Mouse (Mus musculus) left cerebral cortex, adult 8-10 months (tissue): Measurements from ENCODE around the gene Kdm5b. TPM values are rescaled to one million over a fixed set of nuclear protein-coding genes. Genes with fewer than 3 reads are reported as not detected.
"Not testable (repeated sequence)": the region's sequence is repeated elsewhere in the genome, so short reads cannot be mapped to it uniquely, and the experiment has no call there.

Experiments used
- DNase-seq, 2 experiments: peaks; one replicate each; pipeline ENCODE4 v3.0.0; 2022; ENCODE audit warnings: low spot score in 2 of 2
- total RNA-seq, 4 experiments: library from RNA; stranded (reverse); gene quantifications; 2 replicates each; pipeline ENCODE4 v1.2.4; 2022

The Kdm5b gene
- total RNA-seq = 10 to 100 TPM; 61.2 to 67.6 (median 63.5) TPM

GRCm38 (mm10) chr1:134559976-134560375, at the start of gene Kdm5b:
TSS of gene Kdm5b (plus strand) at chr1:134560171.
- DNase-seq = peak; percentile 73 to 85

DNA sequence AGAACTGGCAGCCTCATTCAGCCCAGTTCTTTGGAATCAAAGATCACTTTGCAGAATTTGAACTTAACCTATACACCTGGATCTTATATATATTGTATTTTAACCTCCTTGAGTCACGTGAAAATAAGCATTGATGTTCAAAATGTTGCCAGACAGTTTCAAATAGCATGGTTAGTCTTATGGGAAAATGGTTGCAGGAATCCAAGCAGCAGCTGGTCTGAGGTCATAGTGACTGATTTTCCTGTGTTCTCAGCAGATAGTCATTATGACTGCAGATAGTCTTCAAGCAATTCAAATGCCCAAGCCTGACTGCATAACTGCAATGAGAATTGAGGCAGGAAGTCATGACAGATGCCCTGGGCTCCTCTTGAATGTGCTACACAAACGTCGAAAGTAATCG, 47.8 kb upstream of the Kdm5b start:
- no peak for DNase-seq

- DNase-seq = no peak
These were observed 47.4 kb upstream of the Kdm5b start for GRCm38 (mm10) chr1:134512584-134512983.

- no peak for DNase-seq
These were observed 46.6 kb upstream of the Kdm5b start for GRCm38 (mm10) chr1:134513312-134513860.

DNA sequence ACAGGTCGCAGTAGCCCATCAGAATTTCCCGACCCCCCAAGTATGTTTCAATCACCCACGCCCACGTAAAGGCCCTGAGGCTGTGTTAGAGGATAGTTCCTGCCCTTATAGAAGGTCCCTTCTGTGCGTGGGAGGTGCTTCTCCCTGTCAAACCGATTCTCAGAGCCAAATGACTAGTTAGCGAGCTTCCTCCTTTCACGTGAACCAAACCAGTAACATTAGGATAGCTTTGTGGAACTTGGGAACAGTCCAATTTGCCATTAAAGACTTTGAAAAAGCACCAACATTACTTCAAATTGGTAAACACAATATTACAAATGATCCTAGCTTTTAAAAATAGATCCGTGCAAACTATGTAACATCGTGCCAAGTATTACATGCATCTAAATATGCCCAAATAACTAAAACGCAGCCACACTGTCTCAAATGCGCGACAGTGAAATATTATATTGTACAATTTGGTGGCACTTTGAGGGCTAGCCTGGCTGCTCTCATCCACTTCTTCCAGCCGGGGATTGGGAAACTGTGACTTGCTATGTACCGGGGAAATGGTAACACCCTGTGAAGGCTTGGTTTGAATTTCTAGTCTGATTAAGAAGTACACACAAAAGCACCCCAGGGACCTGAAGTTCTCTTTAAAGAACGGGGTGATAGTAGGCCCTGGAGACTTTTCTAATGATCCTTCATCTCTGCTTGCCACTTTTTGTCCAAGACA, 45.9 kb upstream of the Kdm5b start:
- DNase-seq = no peak

GRCm38 (mm10) chr1:134515891-134516290, 44.1 kb upstream of the Kdm5b start:
- no peak for DNase-seq

- no peak for DNase-seq
These were observed 43.3 kb upstream of the Kdm5b start for GRCm38 (mm10) chr1:134516491-134517198.

DNA sequence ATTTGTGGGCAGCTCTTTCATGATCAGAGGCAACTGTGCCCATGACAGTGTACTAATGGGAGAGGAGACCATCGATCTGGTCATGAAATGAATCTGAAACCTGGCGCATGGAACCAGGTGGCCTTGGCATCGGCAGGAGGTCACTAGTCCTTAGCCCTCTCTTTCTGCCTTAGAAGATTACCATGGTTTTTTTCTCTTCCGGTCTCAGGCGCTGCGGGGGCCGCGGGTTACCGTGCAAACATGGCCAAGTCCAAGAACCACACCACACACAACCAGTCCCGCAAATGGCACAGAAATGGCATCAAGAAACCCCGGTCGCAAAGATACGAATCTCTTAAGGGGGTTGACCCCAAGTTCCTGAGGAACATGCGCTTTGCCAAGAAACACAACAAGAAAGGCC, 42.1 kb upstream of the Kdm5b start:
- not testable (repeated sequence) for DNase-seq

- peak in 1 of 2 experiments; percentile 78 for DNase-seq
These were observed 41.3 kb upstream of the Kdm5b start for GRCm38 (mm10) chr1:134518677-134519076.

- DNase-seq = not testable (repeated sequence)
These were observed 40.8 kb upstream of the Kdm5b start for GRCm38 (mm10) chr1:134519201-134519600.

DNA sequence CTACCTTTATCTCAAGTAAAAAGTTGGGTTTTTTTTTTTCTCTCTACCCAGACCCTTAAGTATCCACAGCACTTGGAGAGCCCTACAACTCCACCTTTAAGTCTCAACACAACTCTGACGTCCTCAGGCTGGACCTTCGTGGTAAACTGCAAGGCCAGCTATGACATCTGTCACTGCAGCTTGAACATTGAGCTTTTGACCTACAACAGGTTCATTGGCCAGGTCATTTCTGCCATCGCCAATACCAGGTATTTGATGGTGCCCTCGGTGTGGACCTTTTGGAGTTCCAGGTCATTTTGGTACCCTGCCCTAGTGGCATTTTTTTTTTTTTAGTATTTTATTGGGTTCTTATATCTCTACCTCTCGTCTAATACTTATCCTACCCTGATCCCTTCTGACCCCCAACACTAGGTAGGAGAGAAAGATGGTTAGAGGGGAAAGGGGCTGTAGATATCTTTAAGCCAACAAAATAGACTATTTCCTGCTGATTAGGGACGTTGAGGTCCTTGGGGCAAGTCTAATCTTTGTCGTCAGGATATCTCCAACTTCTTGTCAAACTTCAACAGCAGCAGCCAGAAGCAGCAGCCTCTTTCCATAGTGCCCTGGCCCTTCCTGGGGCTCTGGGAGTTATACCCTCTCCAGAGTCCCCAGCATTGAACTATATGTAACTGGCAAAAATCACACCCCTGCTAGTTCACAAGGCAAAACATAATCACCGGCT, 39.8 kb upstream of the Kdm5b start:
- no peak for DNase-seq

DNA sequence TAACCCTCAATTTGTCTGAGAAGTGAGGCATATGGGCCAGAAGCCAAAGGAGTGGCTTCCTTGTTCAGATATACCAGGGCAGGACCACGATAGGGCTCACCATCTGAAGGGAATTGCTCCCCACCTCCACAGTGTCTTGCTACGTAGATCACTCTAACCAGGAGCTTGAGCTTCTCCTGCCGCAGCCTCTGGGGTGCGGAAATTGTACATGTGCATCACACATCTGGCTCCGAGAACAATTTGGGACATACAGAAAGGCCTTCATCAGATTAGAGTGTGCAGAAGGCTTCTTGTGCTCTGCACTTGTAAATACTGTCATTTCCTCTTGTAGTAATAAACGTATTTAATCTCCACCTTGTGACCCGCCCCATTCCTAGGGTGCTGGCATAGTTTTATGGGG, 38.8 kb upstream of the Kdm5b start:
- no peak for DNase-seq

DNA sequence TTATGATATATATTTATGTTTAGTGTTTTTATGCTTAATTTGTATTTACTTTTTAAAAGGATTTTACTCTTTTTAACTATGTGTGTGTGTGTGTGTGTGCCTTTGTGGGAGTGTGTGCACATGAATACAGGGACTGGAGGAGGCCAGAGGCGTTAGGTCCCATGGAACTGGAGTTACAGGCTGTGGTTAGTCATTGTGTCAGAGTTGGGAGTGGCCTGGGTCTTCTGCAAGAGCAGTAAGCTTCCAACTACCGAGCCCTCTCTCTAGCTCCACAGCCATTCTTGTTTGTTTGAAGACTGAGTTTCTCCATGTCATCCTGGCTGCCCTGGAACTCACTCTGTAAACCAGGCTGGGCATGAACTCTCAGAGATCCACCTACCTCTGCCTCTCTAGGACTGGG, 37.6 kb upstream of the Kdm5b start:
- no peak for DNase-seq

DNA sequence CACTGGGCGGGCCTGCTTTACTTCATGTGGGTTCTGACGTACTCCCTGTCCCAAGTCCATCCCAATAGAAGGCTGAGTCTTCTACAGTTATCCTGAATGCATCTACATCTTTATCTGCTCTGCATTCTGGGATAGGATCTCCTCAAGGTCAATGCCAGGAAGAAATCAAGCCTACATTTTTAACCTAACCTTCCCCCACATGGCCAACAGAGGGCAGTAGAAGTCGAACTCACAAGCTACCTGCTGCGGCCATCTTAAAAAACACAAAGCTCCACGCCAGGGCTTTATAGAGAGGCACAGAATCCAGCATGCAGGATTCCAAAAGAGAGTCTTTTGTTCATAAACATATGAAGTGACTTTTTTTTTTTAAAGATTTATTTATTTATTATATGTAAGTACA, 35.5 kb upstream of the Kdm5b start:
- no peak for DNase-seq

DNA sequence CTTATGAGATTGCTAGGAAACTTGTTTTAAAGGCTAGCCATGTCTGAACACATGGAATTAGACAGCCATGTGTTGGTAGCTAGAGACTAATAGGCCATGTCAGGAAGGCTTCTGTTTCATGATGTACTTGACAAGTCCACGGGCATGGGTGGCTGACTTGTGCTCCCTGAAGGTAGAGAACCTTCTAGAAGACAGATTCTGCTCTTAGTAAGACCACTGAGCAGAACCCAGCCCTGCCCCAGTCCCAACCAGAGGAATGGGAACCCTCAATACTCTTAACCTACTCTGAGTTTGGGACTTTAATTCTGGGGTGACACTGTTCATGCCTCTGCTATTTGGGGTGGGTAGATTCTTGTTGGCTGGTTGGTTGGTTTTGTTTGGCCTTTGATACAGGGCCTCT, 35.0 kb upstream of the Kdm5b start:
- no peak for DNase-seq

GRCm38 (mm10) chr1:134526752-134527151, 33.2 kb upstream of the Kdm5b start:
- DNase-seq = no peak

- peak in 1 of 2 experiments; percentile 56 for DNase-seq
These were observed 29.4 kb upstream of the Kdm5b start for GRCm38 (mm10) chr1:134530618-134531017.

GRCm38 (mm10) chr1:134533710-134534109, 26.3 kb upstream of the Kdm5b start:
- not testable (repeated sequence) for DNase-seq

- no peak for DNase-seq
These were observed 24.9 kb upstream of the Kdm5b start for GRCm38 (mm10) chr1:134535054-134535453.

- no peak for DNase-seq
These were observed 24.5 kb upstream of the Kdm5b start for GRCm38 (mm10) chr1:134535513-134535912.

DNA sequence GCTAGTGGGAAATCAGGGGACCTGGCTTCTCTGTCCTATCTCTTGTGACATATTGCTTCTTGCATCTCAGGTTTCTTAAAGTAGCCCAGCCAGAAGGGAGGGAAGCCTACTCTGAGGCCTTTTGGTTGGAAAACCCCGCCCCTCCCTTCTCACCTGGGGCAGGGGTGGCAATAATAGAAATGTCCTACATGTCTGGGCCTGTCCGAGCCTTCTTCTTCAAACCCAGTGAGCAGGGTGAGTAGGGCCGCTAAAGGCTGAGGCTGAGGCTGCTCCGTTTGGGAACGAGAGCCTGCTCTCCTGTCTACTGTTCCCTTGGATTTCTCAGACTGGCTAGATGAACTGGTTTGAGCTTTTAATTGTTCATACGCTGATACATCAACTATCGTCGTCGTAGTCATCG, 19.4 kb upstream of the Kdm5b start:
- DNase-seq = no peak

- no peak for DNase-seq
These were observed 11.7 kb upstream of the Kdm5b start for GRCm38 (mm10) chr1:134548231-134548630.
